ENCODE assay signal across 26 mouse cellular contexts in genomic region chr10:111408887-111409286, GRCm38 (mm10).
"Had no signal": no experiment of that assay in that cellular context is flagged by ENCODE, and none has a peak within 500 bp of the region (broad histone marks: within the 10 kb centered on the region; RNA-seq: fewer than 3 reads in every experiment).

No protein-coding gene starts in this region.

- H3K4me1 ChIP-seq: hindbrain, embryonic 13.5 days; hindbrain, embryonic 15.5 days; kidney, embryonic 15.5 days; limb, embryonic 13.5 days; limb, embryonic 15.5 days had no signal

- H3K4me2 ChIP-seq: heart, embryonic 11.5 days; heart, embryonic 13.5 days; heart, embryonic 15.5 days; hindbrain, embryonic 13.5 days; hindbrain, embryonic 15.5 days; kidney, embryonic 15.5 days; limb, embryonic 13.5 days; limb, embryonic 15.5 days; liver, embryonic 12.5 days had no signal

- ATAC-seq: hindbrain, postnatal 0 days; intestine, embryonic 16.5 days; liver, embryonic 12.5 days had no signal

- H3K27me3 ChIP-seq: heart, embryonic 13.5 days; heart, embryonic 15.5 days; hindbrain, embryonic 13.5 days; hindbrain, embryonic 15.5 days; kidney, embryonic 15.5 days; limb, embryonic 13.5 days; limb, embryonic 15.5 days; liver, embryonic 12.5 days had no signal

- H3K4me3 ChIP-seq: heart, embryonic 13.5 days; heart, embryonic 15.5 days; hindbrain, embryonic 13.5 days; hindbrain, embryonic 15.5 days; kidney, embryonic 15.5 days; limb, embryonic 13.5 days; limb, embryonic 15.5 days; liver, embryonic 12.5 days had no signal

- H3K9ac ChIP-seq: heart, embryonic 13.5 days; heart, embryonic 15.5 days; hindbrain, embryonic 13.5 days; hindbrain, embryonic 15.5 days; kidney, embryonic 15.5 days; limb, embryonic 13.5 days; limb, embryonic 15.5 days; liver, embryonic 12.5 days; liver, embryonic 14.5 days had no signal

- H3K27ac ChIP-seq: heart, embryonic 13.5 days; heart, embryonic 15.5 days; hindbrain, embryonic 13.5 days; hindbrain, embryonic 15.5 days; hindbrain, postnatal 0 days; kidney, embryonic 15.5 days; kidney, postnatal 0 days; limb, embryonic 13.5 days; limb, embryonic 15.5 days; liver, embryonic 12.5 days; liver, embryonic 14.5 days had no signal

- H3K9me3 ChIP-seq: heart, embryonic 13.5 days; heart, embryonic 15.5 days; hindbrain, embryonic 13.5 days; hindbrain, embryonic 15.5 days; kidney, embryonic 15.5 days; limb, embryonic 13.5 days; limb, embryonic 15.5 days; liver, embryonic 12.5 days had no signal

- DNase-seq: gastrocnemius, postnatal 14 days; gastrocnemius, postnatal 36 days; heart, adult 18-20 months; heart, postnatal 14 days; heart, postnatal 36 days; kidney, adult 11 months; kidney, adult 2 months; kidney, adult 9 months; kidney, postnatal 14 days; kidney, postnatal 36 days; layer of hippocampus, adult 9-11 months; layer of hippocampus, postnatal 36 days; left cerebral cortex, postnatal 4 days had no signal

- H3K36me3 ChIP-seq: heart, embryonic 13.5 days; heart, embryonic 15.5 days; hindbrain, embryonic 13.5 days; hindbrain, embryonic 15.5 days; kidney, embryonic 15.5 days; limb, embryonic 13.5 days; limb, embryonic 15.5 days; liver, embryonic 12.5 days had no signal
